Mouse (Mus musculus): ENCODE results near the gene Amy1. TPM values are rescaled to one million over a fixed set of nuclear protein-coding genes. Genes with fewer than 3 reads are reported as not detected.
A peak's percentile ranks its signal among the peaks of the same experiment; 100 is the strongest.
"Not testable (repeated sequence)": the region's sequence is repeated elsewhere in the genome, so short reads cannot be mapped to it uniquely, and the experiment has no call there.

The Amy1 gene
- 10 to 100 TPM; 33.0 to 60.6 TPM for total RNA-seq (2021)
- long read RNA-seq, experiment 1, transcript Amy1-202 (11 exons, 1,771 nt): major isoform, 82 of 100 reads
- long read RNA-seq, experiment 1, partial matches to known transcripts: 7 of 100 reads
- long read RNA-seq, experiment 1, other reads (novel, unspliced or antisense): 8 of 100 reads
- long read RNA-seq, experiment 2, transcript Amy1-202 (11 exons, 1,771 nt): major isoform, 25 of 28 reads
- long read RNA-seq, experiment 2, partial matches to known transcripts: 2 of 28 reads
- long read RNA-seq, experiment 2, other reads (novel, unspliced or antisense): 0 of 28 reads

DNA sequence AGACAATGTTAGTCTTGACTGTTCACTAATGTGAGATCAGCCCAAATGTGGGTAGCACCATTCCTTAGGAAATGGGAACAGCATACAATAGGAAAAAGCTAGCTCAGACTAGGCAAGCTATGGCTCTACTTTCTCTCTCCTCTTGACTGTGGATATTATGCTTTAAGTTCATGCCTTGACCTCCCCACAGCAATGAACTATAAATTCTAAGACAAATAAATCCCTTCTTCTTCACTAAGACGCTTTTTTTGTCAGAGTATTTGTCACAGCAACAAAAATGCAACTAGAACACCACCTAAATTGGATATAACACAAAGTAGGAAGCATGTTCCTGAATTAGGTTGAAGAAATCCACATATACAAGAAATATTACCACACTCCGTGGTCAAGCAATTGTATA lies at the start of gene Amy1:
TSS of gene Amy1 (minus strand) at position 101 of the 400 bp plus-strand sequence.
- no peak for DNase-seq

DNA sequence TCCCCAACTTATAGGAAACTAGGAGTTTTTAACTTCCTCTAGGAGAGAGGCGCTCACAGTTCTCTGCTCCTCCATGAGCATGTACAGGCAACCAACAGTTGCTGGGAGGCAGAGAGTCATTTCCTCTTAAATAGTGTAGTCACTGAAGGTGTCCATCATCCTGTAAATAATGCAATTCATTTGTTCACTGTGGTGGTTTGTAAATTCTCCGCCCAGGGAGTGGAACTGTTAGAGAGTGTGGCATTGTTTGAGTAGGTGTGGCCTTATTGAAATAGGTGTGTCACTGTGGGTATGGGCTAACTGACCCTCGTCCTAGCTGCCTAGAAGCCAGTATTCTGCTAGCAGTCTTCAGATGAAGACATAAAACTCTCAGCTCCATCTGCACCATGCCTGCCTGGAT lies 47.8 kb upstream of the Amy1 start:
- no peak for DNase-seq

DNA sequence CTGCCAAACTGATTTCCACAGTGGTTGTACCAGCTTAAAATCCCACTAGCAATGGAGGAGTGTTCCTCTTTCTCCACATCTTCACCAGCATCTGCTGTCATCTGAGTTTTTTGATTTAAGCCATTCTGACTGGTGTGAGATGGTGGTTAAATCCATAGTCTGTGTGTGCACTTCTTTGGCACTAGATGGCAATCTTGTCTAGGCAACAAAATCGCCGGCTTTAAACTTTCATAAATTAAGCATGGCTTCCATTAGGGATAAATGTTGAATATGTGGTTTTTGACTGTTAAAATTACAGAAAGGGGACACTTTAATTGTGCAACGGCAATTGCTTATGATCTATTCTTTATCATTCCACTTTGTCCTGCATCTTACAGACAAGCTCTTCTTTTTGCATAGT lies 44.9 kb upstream of the Amy1 start:
- DNase-seq: not testable (repeated sequence)

DNA sequence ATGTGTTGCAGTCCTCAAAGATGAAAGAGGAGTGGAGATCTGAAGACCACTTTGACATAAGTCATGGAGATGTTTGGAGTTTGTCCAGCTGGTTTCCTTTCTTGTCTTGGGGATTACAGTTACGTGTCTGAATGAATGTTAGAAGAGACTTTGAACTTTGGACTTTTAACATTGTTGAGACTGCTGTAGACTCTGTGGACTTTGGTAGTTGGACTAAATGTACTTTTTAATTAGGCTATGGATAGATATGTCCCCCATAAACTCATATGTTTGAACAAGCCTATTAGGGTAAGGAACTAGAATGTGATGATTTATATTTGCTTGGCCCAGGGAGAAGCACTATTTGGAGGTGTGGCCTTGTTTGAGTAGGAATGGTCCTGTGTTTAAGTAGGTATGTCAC lies 33.0 kb upstream of the Amy1 start:
- DNase-seq: no peak

DNA sequence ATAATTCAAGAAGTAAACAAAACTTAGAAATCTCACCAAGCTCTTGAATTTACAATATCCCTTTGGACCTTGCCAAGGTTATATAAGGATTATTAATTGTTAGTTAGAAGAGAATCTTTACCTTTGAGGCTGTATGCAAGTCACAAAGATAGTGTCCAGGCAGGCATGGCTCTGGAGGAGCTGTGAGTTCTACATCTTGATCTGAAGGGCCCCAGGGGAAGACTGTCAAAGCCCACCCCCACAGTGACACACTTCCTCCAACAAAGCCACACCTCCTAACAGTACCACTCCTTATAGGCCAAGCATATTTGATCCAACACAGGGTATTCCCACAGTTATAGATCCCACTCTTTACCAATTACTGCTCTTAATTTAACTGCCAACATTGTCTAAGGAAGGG lies 27.7 kb upstream of the Amy1 start:
- DNase-seq: no peak

DNA sequence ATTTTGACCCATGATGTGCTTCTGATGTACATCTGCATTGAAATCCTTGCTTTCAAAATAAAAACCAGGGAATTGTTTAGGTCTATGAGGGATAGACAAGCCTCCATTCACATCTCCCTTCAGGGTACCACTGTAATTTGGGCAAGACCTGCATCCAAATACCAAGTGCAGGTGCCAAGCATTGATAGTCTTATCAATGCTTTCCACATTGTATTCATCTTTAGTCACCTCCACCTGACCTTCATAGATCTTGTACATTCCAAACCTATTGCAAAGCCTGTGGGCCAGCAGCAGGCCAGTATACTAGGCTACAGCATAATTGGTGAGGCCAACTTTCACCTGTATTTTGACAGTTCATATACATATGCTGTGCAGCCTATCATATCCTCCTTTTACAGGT lies 25.1 kb upstream of the Amy1 start:
- DNase-seq: no peak

DNA sequence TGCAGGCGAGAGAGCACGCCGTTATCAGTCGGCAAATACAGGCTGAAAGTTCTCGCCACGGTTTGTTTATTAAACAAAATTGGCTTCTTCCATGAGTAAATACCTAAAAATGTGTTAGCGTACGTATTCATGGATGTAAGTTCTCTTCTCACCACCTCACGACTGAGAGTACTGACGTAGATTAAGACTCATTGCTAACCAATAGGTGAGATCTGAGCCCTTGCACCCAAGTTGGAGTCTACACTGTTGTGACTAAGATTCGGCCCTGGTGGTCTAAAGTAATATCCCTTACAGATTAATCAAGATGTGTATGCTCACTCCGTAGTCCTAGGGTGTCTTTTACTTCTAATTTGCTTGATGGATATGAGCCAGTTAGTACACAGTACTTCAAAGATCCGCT lies 24.1 kb upstream of the Amy1 start:
- DNase-seq: no peak

DNA sequence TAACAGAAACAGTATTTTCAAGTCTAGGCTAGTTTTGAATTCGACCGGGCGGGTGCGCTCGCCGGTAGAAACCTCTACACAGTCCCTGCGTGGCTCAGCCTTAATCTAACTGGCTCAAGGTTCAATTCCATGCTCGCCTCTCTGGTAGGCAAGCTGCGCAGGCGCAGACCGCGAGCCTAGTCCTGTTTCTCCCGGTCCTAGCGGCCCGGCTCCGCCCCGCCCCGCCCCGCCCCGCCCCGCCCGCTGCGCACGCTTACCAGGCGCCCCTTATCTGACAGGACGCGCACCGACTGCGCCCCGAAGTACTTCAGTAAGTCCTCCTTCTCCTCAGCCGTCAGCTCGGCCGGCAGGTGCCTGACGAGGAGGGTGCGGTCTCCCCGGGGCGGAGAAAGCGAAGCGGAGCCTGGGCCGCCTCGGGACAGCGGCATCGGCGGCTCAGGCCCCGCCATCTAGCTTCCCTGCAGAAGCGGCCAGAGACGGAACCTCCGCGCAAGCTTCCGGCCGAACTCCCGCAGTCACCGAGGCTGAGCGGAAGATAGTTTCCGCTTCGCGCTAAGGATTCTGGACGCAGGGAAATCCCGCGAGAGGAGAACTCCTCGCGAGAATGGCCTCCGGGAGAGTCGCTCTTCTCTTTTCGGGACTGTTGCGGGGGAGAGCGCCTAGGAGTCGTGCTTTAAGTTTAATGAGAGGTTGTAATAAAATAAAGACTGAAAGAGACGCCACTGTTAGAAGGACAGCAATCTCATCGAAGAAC lies 23.3 kb upstream of the Amy1 start, which contains the start of gene Rnpc3:
TSS of gene Rnpc3 (minus strand) at position 544 of the 754 bp plus-strand sequence.
- peak; percentile 98 for DNase-seq

DNA sequence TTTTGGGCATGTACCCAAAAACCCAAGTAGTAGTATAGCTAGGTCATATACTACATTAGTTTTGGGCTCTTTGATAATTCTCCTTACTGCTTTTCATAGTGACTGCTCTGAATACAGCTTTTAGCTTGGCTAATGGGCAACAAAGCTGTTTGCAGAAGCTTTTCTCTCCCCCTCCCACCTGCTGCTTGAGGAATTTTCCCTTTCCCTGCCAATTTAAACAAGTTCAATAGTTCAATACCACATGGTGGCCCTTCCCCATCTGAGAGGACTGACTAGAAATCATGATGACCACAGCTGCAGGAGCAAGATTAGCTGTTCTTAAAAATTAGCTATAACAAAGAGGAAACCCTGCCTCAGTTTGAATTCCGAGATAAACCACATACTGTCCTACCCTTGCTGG lies 15.7 kb downstream of the Amy1 start:
- no peak for DNase-seq

DNA sequence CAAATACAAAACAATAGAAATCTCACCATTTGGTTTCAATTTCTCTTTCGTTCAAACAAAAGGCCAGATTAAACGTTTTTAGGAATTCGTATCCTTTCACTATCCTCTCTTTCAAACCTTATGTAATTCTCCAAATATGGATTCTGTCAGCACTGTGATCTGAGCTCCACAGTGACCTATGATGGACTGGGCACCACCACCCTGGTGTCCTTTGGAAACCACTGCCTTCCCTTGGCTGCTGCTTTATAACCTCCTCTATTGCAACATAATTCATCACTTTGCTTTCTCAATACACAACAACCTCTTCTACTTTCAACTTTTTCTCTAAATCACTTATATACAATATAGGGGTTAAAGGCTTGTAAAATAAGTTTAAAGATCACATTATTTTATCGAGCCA lies 31.9 kb downstream of the Amy1 start:
- peak; percentile 42 for DNase-seq

DNA sequence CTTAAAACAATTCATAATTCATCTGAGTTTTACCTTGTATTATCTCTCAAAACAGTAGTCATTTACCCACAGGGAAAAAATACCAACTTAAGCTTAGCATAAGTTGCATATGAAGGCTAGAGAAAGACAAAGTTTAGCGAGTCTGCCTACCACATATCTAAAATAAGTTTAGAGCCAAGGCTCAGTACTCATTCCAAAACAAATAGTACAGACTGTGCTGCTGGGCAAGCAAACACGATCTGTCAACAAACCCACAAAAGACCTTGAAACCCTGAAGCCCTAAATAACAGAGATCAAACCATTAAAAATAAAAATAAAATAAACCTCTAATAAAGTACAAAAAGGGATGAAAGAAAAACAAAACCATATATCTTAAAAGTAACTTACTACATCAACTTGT lies 32.4 kb downstream of the Amy1 start:
- peak; percentile 14 for DNase-seq

DNA sequence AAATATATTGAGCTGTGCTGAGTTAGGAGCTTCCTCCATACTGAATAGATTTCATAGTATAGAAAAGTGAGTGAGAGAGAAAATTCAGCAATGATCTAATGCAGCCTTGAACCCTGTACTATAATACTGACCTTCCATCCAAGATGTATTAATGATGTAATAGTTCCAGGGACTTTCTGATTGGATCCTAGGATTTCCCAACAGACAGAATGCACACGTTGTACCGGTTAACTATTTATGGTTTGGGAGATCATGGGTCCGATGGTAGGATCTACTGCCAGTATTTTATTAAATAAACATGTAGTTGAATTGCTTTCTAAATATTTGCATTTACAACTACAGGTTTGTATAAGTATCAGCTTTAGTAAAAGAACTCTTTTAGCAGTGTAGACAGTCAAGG lies 34.3 kb downstream of the Amy1 start:
- no peak for DNase-seq

DNA sequence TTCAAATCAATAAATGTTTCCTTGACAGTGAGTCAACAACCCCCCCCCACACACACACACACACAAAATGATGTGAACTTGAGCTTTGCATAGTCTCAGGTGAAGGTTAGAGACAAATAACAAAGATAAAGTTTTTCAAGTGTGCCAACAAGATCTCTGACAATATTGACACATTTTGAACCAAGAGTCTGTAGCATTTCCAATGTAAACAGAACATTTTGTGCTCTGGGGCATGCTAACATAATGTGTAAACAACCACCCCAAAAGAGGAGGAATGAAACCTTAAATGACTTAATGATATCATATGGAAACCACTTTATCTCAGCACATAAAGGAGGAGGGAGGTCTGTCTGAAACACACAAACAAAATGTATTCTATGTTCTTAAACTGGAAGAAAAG lies 66.8 kb downstream of the Amy1 start:
- no peak for DNase-seq

DNA sequence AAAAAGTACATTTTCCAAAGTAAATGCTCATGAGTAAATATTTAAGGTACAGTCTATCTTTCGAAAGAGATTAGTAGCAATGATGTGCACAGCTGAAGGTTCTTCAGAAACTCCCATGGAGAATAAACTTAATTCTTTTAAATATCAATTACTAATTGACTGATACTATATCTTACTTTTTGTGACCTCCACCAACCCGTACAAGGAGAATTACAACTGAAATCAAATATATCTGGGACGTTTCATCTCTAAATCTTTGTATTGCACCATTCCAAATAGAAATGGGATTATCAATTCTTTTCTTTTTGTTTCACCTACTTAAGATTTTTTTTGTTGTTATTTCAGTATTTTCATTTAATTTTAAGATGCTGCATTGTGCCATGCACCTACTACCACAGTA lies 74.2 kb downstream of the Amy1 start, which contains the start of gene Amy2a1:
TSS of gene Amy2a1 (minus strand) at position 101 of the 400 bp plus-strand sequence.
- not testable (repeated sequence) for DNase-seq

Other genes starting within 250 kb of the Amy1 start
- not detected for gene Amy2a1, start 74.3 kb downstream of the Amy1 start, total RNA-seq (2021)
- 10 to 100 TPM; 21.1 to 25.6 TPM for gene Rnpc3, start 23.4 kb upstream of the Amy1 start, total RNA-seq (2021)

Measured in adrenal gland, postnatal 10 days (tissue).